Comparison of ENCODE assay signal across 8 mouse cellular contexts in the genomic region with DNA sequence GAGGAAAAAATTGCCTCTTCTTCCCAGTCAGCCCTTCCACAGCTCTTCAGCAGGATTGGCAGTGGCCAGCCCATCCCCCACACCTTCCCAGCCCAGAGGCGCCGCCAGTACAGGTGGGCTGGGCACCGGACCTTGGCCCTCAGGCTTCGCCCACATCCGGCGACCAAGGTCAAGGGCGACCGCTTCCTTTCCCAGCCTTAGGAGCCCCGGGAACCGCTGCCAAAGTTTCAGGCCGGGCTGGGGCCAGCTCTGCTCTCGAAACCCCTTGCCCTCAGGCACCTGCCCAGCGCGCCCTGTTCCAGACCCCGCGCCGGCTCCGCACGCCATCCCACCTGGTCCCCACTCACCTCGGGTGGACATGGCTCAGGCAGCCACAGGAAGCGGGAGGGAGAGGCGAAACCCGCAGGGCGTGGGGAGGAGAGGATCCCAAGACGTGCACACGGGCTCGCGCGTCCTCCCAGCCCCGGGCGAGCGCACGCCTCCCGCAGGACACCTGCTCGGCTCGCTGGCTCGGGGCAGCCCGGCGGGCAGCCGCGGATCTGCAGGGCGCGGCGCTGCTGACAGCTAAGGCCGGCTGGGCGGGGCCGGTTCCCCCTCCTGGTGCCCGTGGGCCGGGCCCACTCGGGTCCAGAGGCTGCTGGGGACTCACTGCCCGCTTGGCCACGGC. TPM values are rescaled to one million over a fixed set of nuclear protein-coding genes. Genes with fewer than 3 reads are reported as not detected.
DNase-seq lines count a peak whose midpoint lies in the region; ATAC-seq and TF ChIP-seq lines count a peak whose summit lies in the region.

A gene (minus strand): TSS at position 574 of the 667 bp plus-strand sequence.

- no peaks in the 10 kb centered on the region for H3K36me3 ChIP-seq in C2C12 (ENCODE audit: control insufficient read depth, insufficient read depth)
- no peaks in the 10 kb centered on the region for H3K36me3 ChIP-seq in forebrain, embryonic 11.5 days (ENCODE audit: control insufficient read depth, insufficient read depth, low read length)
- no peaks in the 10 kb centered on the region for H3K36me3 ChIP-seq in heart, embryonic 15.5 days
- H3K36me3 ChIP-seq in kidney, embryonic 16.5 days (ENCODE audit: insufficient read depth, low read length): no peaks in the 10 kb centered on the region
- H3K36me3 ChIP-seq in limb, embryonic 15.5 days: no peaks in the 10 kb centered on the region
- no peaks in the 10 kb centered on the region for H3K36me3 ChIP-seq in midbrain, embryonic 14.5 days (ENCODE audit: control insufficient read depth, insufficient read depth, low read length)
- no peaks in the 10 kb centered on the region for H3K36me3 ChIP-seq in stomach, embryonic 14.5 days (ENCODE audit: control insufficient read depth, insufficient read depth, low read length)

- H3ac ChIP-seq in C2C12 (ENCODE audit: control insufficient read depth, insufficient read length, low read depth): peak within 1 kb of the TSS; percentile 55

- under 1% methylated on average over 49 of the region's 52 CpGs for WGBS in forebrain, embryonic 11.5 days
- 2% methylated on average over 52 of the region's 52 CpGs for WGBS in heart, embryonic 15.5 days
- 1% methylated on average over 51 of the region's 52 CpGs for WGBS in kidney, embryonic 16.5 days
- WGBS in limb, embryonic 15.5 days: 1% methylated on average over 52 of the region's 52 CpGs
- WGBS in midbrain, embryonic 14.5 days: 1% methylated on average over 52 of the region's 52 CpGs
- WGBS in stomach, embryonic 14.5 days: 1% methylated on average over 52 of the region's 52 CpGs

- H3K4me2 ChIP-seq in forebrain, embryonic 11.5 days (ENCODE audit: low read depth, low read length, severe bottlenecking): peak within 1 kb of the TSS; percentile 99
- H3K4me2 ChIP-seq in heart, embryonic 15.5 days: peak within 1 kb of the TSS; percentile 90
- peak within 1 kb of the TSS; percentile 92 for H3K4me2 ChIP-seq in kidney, embryonic 16.5 days (replicated peaks; ENCODE audit: low read depth, low read length)
- peak within 1 kb of the TSS; percentile 97 for H3K4me2 ChIP-seq in limb, embryonic 15.5 days
- peak within 1 kb of the TSS; percentile 92 for H3K4me2 ChIP-seq in midbrain, embryonic 14.5 days (ENCODE audit: low read length)
- peak within 1 kb of the TSS; percentile 96 for H3K4me2 ChIP-seq in stomach, embryonic 14.5 days (replicated peaks; ENCODE audit: low read depth, low read length)

- peak in 1 of 2 experiments; percentile 20 for DNase-seq in adrenal gland, postnatal 4 days (ENCODE audit: low spot score in 2 of 2)
- peak; percentile 61 for DNase-seq in forebrain, embryonic 11.5 days (ENCODE audit: low spot score)
- peak; percentile 78 for DNase-seq in midbrain, embryonic 14.5 days

- ATAC-seq in forebrain, embryonic 11.5 days (replicated peaks; ENCODE audit: low FRiP score): no peak
- ATAC-seq in heart, embryonic 15.5 days (replicated peaks; ENCODE audit: insufficient number of reproducible peaks, insufficient read depth, low FRiP score, low read depth): peak; percentile 73
- ATAC-seq in kidney, embryonic 16.5 days (ENCODE audit: low FRiP score, low TSS enrichment): peak; percentile 91
- peak; percentile 61; the same call in 1 of the 2 replicates for ATAC-seq in limb, embryonic 15.5 days (ENCODE audit: insufficient number of reproducible peaks, low FRiP score, low TSS enrichment, low read depth)
- peak; percentile 48 for ATAC-seq in midbrain, embryonic 14.5 days (ENCODE audit: low FRiP score, low TSS enrichment)
- ATAC-seq in stomach, embryonic 14.5 days (ENCODE audit: insufficient number of reproducible peaks, insufficient read depth, low FRiP score, low read depth): peak; percentile 86

- no peak for TF ChIP-seq CTCF in C2C12 (IDR thresholded peaks at IDR 0.05; ENCODE audit: control insufficient read depth, insufficient read depth, insufficient read length)

- H3K4me1 ChIP-seq in forebrain, embryonic 11.5 days (replicated peaks; ENCODE audit: control insufficient read depth, insufficient read depth, low read length): peaks cover 5% of the 10 kb centered on the region
- peaks cover 18% of the 10 kb centered on the region for H3K4me1 ChIP-seq in heart, embryonic 15.5 days (replicated peaks)
- peaks cover 11% of the 10 kb centered on the region for H3K4me1 ChIP-seq in kidney, embryonic 16.5 days (ENCODE audit: insufficient read depth, low read length)
- H3K4me1 ChIP-seq in limb, embryonic 15.5 days: peaks cover 13% of the 10 kb centered on the region
- peaks cover 19% of the 10 kb centered on the region; the same call in 1 of the 2 replicates for H3K4me1 ChIP-seq in midbrain, embryonic 14.5 days (ENCODE audit: control insufficient read depth, insufficient read depth, low read length)
- no peaks in the 10 kb centered on the region for H3K4me1 ChIP-seq in stomach, embryonic 14.5 days (ENCODE audit: control insufficient read depth, insufficient read depth, low read length)

- peak within 1 kb of the TSS; percentile 57 for H3K9ac ChIP-seq in forebrain, embryonic 11.5 days (ENCODE audit: low read length)
- peak within 1 kb of the TSS; percentile 76 for H3K9ac ChIP-seq in heart, embryonic 15.5 days
- peak within 1 kb of the TSS; percentile 77 for H3K9ac ChIP-seq in kidney, embryonic 16.5 days (replicated peaks; ENCODE audit: low read length)
- peak within 1 kb of the TSS; percentile 31 for H3K9ac ChIP-seq in limb, embryonic 15.5 days
- peak within 1 kb of the TSS; percentile 77 for H3K9ac ChIP-seq in midbrain, embryonic 14.5 days (replicated peaks; ENCODE audit: low read length)
- peak within 1 kb of the TSS; percentile 41; the same call in 1 of the 2 replicates for H3K9ac ChIP-seq in stomach, embryonic 14.5 days (replicated peaks; ENCODE audit: low read depth, low read length)

- no peaks in the 10 kb centered on the region for H3K79me3 ChIP-seq in C2C12 (ENCODE audit: low read depth)

- no peak within 1 kb of the TSS for H3K27ac ChIP-seq in forebrain, embryonic 11.5 days (ENCODE audit: low read depth, low read length)
- H3K27ac ChIP-seq in heart, embryonic 15.5 days: peak within 1 kb of the TSS; percentile 80
- peak within 1 kb of the TSS; percentile 47 for H3K27ac ChIP-seq in kidney, embryonic 16.5 days (ENCODE audit: low read length)
- H3K27ac ChIP-seq in limb, embryonic 15.5 days: no peak within 1 kb of the TSS
- H3K27ac ChIP-seq in midbrain, embryonic 14.5 days (replicated peaks; ENCODE audit: low read depth, low read length): peak within 1 kb of the TSS; percentile 89
- no peak within 1 kb of the TSS for H3K27ac ChIP-seq in stomach, embryonic 14.5 days (ENCODE audit: low read length)

- no peaks in the 10 kb centered on the region for H3K9me3 ChIP-seq in forebrain, embryonic 11.5 days (ENCODE audit: control insufficient read depth, low read length)
- no peaks in the 10 kb centered on the region for H3K9me3 ChIP-seq in heart, embryonic 15.5 days (replicated peaks)
- H3K9me3 ChIP-seq in kidney, embryonic 16.5 days (ENCODE audit: low read length): no peaks in the 10 kb centered on the region
- no peaks in the 10 kb centered on the region for H3K9me3 ChIP-seq in limb, embryonic 15.5 days
- H3K9me3 ChIP-seq in midbrain, embryonic 14.5 days (ENCODE audit: control insufficient read depth, low read length): no peaks in the 10 kb centered on the region
- H3K9me3 ChIP-seq in stomach, embryonic 14.5 days (ENCODE audit: control insufficient read depth, low read depth, low read length): no peaks in the 10 kb centered on the region

- no peak within 1 kb of the TSS for H3K4me3 ChIP-seq in C2C12 (ENCODE audit: insufficient read depth, poor library complexity, severe bottlenecking)
- peak within 1 kb of the TSS; percentile 49 for H3K4me3 ChIP-seq in forebrain, embryonic 11.5 days (ENCODE audit: low read depth, low read length)
- peak within 1 kb of the TSS; percentile 69 for H3K4me3 ChIP-seq in heart, embryonic 15.5 days
- peak within 1 kb of the TSS; percentile 60 for H3K4me3 ChIP-seq in kidney, embryonic 16.5 days (ENCODE audit: low read length)
- peak within 1 kb of the TSS; percentile 50 for H3K4me3 ChIP-seq in limb, embryonic 15.5 days
- peak within 1 kb of the TSS; percentile 58 for H3K4me3 ChIP-seq in midbrain, embryonic 14.5 days (replicated peaks; ENCODE audit: low read depth, low read length)
- H3K4me3 ChIP-seq in stomach, embryonic 14.5 days (ENCODE audit: low read depth, low read length): peak within 1 kb of the TSS; percentile 50

- peaks cover 3% of the 10 kb centered on the region for H3K27me3 ChIP-seq in C2C12 (ENCODE audit: control insufficient read depth, insufficient read depth, insufficient read length)
- H3K27me3 ChIP-seq in forebrain, embryonic 11.5 days (ENCODE audit: control insufficient read depth, insufficient read depth, low read length): peaks cover 15% of the 10 kb centered on the region
- H3K27me3 ChIP-seq in heart, embryonic 15.5 days: no peaks in the 10 kb centered on the region
- 0 out of 2 replicates have a peak, but pooled peaks cover 3% of the 10 kb centered on the region for H3K27me3 ChIP-seq in kidney, embryonic 16.5 days (ENCODE audit: insufficient read depth, low read length)
- H3K27me3 ChIP-seq in limb, embryonic 15.5 days: peaks cover 33% of the 10 kb centered on the region
- H3K27me3 ChIP-seq in midbrain, embryonic 14.5 days (ENCODE audit: control insufficient read depth, insufficient read depth, low read length): no peaks in the 10 kb centered on the region
- H3K27me3 ChIP-seq in stomach, embryonic 14.5 days (ENCODE audit: control insufficient read depth, insufficient read depth, low read length): no peaks in the 10 kb centered on the region

- no peaks in the 10 kb centered on the region for H3K79me2 ChIP-seq in C2C12 (ENCODE audit: control insufficient read depth, insufficient read depth)

TF ChIP-seq in C2C12, 6 proteins besides CTCF, POLR2A, EP300 and RAD21:
- TF ChIP-seq FOSL1 (IDR thresholded peaks at IDR 0.05; ENCODE audit: insufficient read depth, low read length, poor library complexity, severe bottlenecking) (no peak), MYOD1 (IDR thresholded peaks at IDR 0.05; ENCODE audit: control insufficient read depth, insufficient read length, low read depth) (no peak), MAX (IDR thresholded peaks at IDR 0.05) (no peak), USF1 (IDR thresholded peaks at IDR 0.05; ENCODE audit: low read depth) (no peak), MYOG (IDR thresholded peaks at IDR 0.05; ENCODE audit: control insufficient read depth, extremely low read depth, insufficient read length) (no peak), CEBPB (IDR thresholded peaks at IDR 0.05; ENCODE audit: low read depth) (no peak)

RNA-seq across cellular contexts. Expression of the gene that starts here (rescaled TPM):
- 9.8 TPM for polyA plus RNA-seq in C2C12 (2012; fragmentation: generic; extraction: Trizol)
- 10 to 100 TPM; 50.9 to 59.8 TPM for total RNA-seq in adrenal gland, postnatal 4 days (2021)
- 17.0 and 19.9 TPM in 2 replicates for polyA plus RNA-seq in forebrain, embryonic 11.5 days (2014; fragmentation: Nextera tagmentation; extraction: Ambion mirVana)
- 56.2 and 63.8 TPM in 2 replicates for polyA plus RNA-seq in heart, embryonic 15.5 days (2015; fragmentation: Nextera tagmentation; extraction: Ambion mirVana)
- polyA plus RNA-seq in kidney, embryonic 16.5 days (2015; fragmentation: Nextera tagmentation; extraction: Ambion mirVana): 39.3 and 43.2 TPM in 2 replicates
- polyA plus RNA-seq in limb, embryonic 15.5 days (2015; fragmentation: Nextera tagmentation; extraction: Ambion mirVana): 105 and 116 TPM in 2 replicates
- 44.4 and 52.8 TPM in 2 replicates for polyA plus RNA-seq in midbrain, embryonic 14.5 days (2014; fragmentation: Nextera tagmentation; extraction: Ambion mirVana)
- 36.9 and 43.7 TPM in 2 replicates for polyA plus RNA-seq in stomach, embryonic 14.5 days (2014; fragmentation: Nextera tagmentation; extraction: Ambion mirVana)

Comparison
In these comparisons a context has a peak if more than half of its experiments do, and no peak if none do; other contexts are left out.
1. H3K27ac ChIP-seq: peak in heart, embryonic 15.5 days (single experiment), kidney, embryonic 16.5 days (single experiment) and midbrain, embryonic 14.5 days (single experiment); none in forebrain, embryonic 11.5 days (single experiment), limb, embryonic 15.5 days (single experiment) and stomach, embryonic 14.5 days (single experiment).
2. Peak in every context shown above with its lines, with median percentiles within 50 percentile points of each other: H3K4me2 ChIP-seq and H3K9ac ChIP-seq.